Mouse (Mus musculus): Measurements from ENCODE around the gene Olfr1212.

Gene Olfr1212

DNA sequence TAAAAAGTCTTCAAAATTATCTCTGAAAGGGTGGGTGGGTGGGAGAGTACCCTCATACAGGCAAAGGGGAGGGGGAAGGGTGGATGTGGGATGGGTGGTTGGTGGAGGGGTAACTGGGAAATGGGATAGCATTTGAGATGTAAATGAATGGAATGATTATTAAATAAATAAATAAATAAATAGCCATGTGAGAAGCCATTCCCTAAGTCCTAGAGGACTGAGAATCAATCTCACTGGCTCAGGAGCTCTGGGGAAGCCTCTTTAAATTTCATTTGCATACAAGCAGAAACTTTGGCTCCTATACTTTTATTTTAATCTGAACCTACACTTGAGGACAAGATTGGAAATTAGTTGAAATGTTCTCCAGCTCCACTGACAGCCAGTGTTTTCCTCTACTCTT lies at the start of gene Olfr1212:
Olfr1212 (plus strand) TSS at position 301 of the 400 bp plus-strand sequence.

DNA sequence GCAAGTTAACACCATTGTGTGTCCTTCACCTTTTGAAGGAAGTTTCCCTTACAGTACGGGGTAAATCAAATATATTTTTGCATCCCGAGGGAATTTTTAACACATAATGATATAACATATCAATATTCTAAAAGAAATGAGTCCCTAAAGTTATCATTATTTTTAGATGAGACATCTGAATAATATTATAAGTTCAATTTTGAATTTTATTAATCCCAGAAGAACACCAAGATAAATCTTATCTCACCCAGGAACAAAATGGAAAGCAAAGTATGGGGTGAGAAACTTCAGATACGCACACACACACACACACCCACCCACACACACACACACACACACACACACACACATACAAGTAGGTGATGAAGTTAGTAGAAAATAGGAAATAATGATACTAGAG lies 38.7 kb upstream of the Olfr1212 start, which contains the start of gene Olfr1209:
Olfr1209 (minus strand) TSS at position 101 of the 400 bp plus-strand sequence.
- WGBS = 83% methylated on average over 3 of the region's 3 CpGs

DNA sequence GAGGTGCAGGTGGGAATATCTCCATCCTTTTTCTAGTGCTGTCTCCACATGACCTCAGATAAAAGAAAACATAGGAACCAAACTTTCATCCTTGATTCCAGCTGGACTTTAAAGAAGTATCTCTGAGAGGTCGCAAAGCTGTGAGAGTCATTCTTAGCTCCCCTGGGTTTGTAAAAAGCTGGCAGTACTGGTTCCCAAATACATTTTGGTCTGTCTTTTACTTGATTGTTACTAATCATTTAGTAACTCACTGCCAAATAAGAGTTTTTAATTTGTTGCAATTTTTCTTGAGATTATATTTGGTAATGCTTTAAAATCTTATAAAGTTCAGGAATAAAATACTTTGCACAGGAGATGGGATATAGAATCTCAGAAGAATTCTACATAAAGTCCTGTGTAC lies 15.8 kb upstream of the Olfr1212 start, which contains the start of gene Olfr1211:
Olfr1211 (minus strand) TSS at position 101 of the 400 bp plus-strand sequence.
- 86% methylated on average over 1 of the region's 1 CpGs for WGBS

DNA sequence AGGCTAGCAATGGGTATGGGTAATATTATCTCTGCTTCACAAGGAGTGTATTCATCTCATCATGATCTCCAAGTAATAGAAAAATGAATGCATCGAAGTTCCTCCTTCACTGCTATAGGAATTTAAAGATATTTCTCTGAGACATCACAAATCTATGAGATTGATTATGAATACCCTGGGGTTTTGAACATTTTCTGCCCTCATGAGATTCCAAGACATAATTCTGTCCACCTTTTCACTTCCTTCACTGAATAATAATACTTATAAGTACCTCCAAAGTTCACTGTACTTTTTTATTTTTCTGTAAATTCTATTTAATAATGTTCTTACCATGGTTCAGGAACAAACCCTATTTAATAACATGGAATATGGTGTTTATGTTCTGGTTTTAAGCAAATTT lies 26.4 kb downstream of the Olfr1212 start, which contains the start of gene Gm13762:
Gm13762 (minus strand) TSS at position 101 of the 400 bp plus-strand sequence.
- WGBS = 91% methylated on average over 1 of the region's 1 CpGs

DNA sequence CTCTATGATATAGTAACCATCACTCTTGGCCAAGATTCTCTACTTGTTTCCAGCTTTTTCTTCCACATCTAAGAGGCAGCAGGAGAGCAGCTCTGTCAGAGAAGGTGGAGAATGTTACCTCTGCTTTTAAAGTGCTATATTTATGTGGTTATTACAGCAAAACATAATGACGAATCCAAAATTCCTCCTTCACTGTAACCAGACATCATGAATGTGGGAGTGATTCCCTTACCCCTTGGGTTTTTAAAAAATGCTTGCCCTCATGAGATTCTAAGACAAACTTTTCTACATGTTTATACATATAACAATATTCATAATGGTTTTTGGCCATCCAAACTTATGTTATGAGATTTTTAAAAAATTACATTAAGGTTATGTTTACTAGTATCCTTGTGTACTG lies 38.8 kb downstream of the Olfr1212 start, which contains the start of gene Olfr1214:
Olfr1214 (minus strand) TSS at position 101 of the 400 bp plus-strand sequence.
- WGBS = 75% methylated on average over 1 of the region's 1 CpGs

DNA sequence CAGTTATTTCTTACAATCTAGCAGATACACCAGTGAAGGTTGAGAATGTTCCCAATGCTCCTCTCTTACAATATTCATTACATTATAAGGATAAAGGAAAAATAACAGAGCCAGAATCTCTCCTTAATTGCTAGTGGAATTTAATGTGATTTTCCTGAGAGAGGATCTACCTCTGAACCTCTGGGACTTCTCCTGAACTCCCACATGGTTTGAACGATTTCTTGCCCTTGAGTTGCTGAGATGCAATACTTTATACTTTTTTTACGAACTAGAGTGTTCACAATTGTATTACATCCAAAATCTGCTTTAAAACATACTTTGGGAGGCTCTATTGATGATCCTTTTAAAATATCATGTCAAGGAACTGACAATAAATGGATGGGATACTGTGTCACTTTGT lies 53.1 kb downstream of the Olfr1212 start, which contains the start of gene Olfr1215:
Olfr1215 (minus strand) TSS at position 101 of the 400 bp plus-strand sequence.
- WGBS = 69% methylated on average over 2 of the region's 2 CpGs

Measured in cerebral cortex, adult 2 months (tissue).